Mouse (Mus musculus): ENCODE data around the gene Grem2. TPM values are rescaled to one million over a fixed set of nuclear protein-coding genes. Genes with fewer than 3 reads are reported as not detected.
A peak's percentile ranks its signal among the peaks of the same experiment; 100 is the strongest.

Gene Grem2
- total RNA-seq (2021), result 10 to 100 TPM; 22.6 to 34.6 TPM
- long read RNA-seq, experiment 1, transcript Grem2-201 (2 exons, 3,745 nt), result major isoform, 5 of 9 reads
- long read RNA-seq, experiment 1, partial matches to known transcripts, result 1 of 9 reads
- long read RNA-seq, experiment 1, other reads (novel, unspliced or antisense), result 3 of 9 reads
- long read RNA-seq, experiment 2, partial matches to known transcripts, result 0 of 9 reads
- long read RNA-seq, experiment 2, other reads (novel, unspliced or antisense), result 6 of 9 reads

GRCm38 (mm10) chr1:174921298-174921955, at the start of gene Grem2:
Grem2 (minus strand) TSS chr1:174921819.
- intact Hi-C loops (cut with DNase I; ENCODE audit: low total_unique reads), result loop anchor here (10.0 kb wide), 1 partner anchor 327 kb away; no protein-coding TSS in a partner anchor
- peak; percentile 31 for DNase-seq

- intact Hi-C loops (cut with DNase I; ENCODE audit: low total_unique reads), result no loop called here
- DNase-seq, result no peak
Observed at GRCm38 (mm10) chr1:174959837-174960236, 38.2 kb upstream of the Grem2 start.

- intact Hi-C loops (cut with DNase I; ENCODE audit: low total_unique reads), result no loop called here
- DNase-seq, result no peak
Observed at GRCm38 (mm10) chr1:174931003-174931619, 9.5 kb upstream of the Grem2 start.

- intact Hi-C loops (cut with DNase I; ENCODE audit: low total_unique reads), result loop anchor here (10.0 kb wide), 1 partner anchor 335 kb away; no protein-coding TSS in a partner anchor
- no peak for DNase-seq
Observed at GRCm38 (mm10) chr1:174929459-174930181, 8.0 kb upstream of the Grem2 start.

GRCm38 (mm10) chr1:174918949-174919348, 2.7 kb downstream of the Grem2 start:
- no peak for DNase-seq
- intact Hi-C loops (cut with DNase I; ENCODE audit: low total_unique reads), result no loop called here

- no peak for DNase-seq
- intact Hi-C loops (cut with DNase I; ENCODE audit: low total_unique reads), result no loop called here
Observed at GRCm38 (mm10) chr1:174918236-174918870, 3.3 kb downstream of the Grem2 start.

- intact Hi-C loops (cut with DNase I; ENCODE audit: low total_unique reads), result no loop called here
- no peak for DNase-seq
Observed at GRCm38 (mm10) chr1:174909834-174910233, 11.8 kb downstream of the Grem2 start.

GRCm38 (mm10) chr1:174908232-174908631, 13.4 kb downstream of the Grem2 start:
- intact Hi-C loops (cut with DNase I; ENCODE audit: low total_unique reads), result no loop called here
- DNase-seq, result no peak

- intact Hi-C loops (cut with DNase I; ENCODE audit: low total_unique reads), result no loop called here
- no peak for DNase-seq
Observed at GRCm38 (mm10) chr1:174907637-174908036, 14.0 kb downstream of the Grem2 start.

- no peak for DNase-seq
- intact Hi-C loops (cut with DNase I; ENCODE audit: low total_unique reads), result no loop called here
Observed at GRCm38 (mm10) chr1:174902755-174903154, 18.9 kb downstream of the Grem2 start.

- peak; percentile 49 for DNase-seq
- intact Hi-C loops (cut with DNase I; ENCODE audit: low total_unique reads), result no loop called here
Observed at GRCm38 (mm10) chr1:174892471-174892870, 29.1 kb downstream of the Grem2 start.

- intact Hi-C loops (cut with DNase I; ENCODE audit: low total_unique reads), result no loop called here
- DNase-seq, result peak; percentile 10
Observed at GRCm38 (mm10) chr1:174888684-174889405, 32.8 kb downstream of the Grem2 start.

- no peak for DNase-seq
- intact Hi-C loops (cut with DNase I; ENCODE audit: low total_unique reads), result no loop called here
Observed at GRCm38 (mm10) chr1:174888073-174888472, 33.5 kb downstream of the Grem2 start.

- intact Hi-C loops (cut with DNase I; ENCODE audit: low total_unique reads), result no loop called here
Observed at GRCm38 (mm10) chr1:174882496-174882895, 39.1 kb downstream of the Grem2 start.

GRCm38 (mm10) chr1:174875173-174875572, 46.4 kb downstream of the Grem2 start:
- DNase-seq, result no peak
- intact Hi-C loops (cut with DNase I; ENCODE audit: low total_unique reads), result no loop called here

More at GRCm38 (mm10) chr1:174882496-174882895, 39.1 kb downstream of the Grem2 start:
- DNase-seq, result no peak

- peak; percentile 57 for DNase-seq
Observed at GRCm38 (mm10) chr1:174860407-174861118, 61.1 kb downstream of the Grem2 start.

GRCm38 (mm10) chr1:174856188-174856587, 65.4 kb downstream of the Grem2 start:
- intact Hi-C loops (cut with DNase I; ENCODE audit: low total_unique reads), result no loop called here
- DNase-seq, result no peak

More at GRCm38 (mm10) chr1:174860407-174861118, 61.1 kb downstream of the Grem2 start:
- intact Hi-C loops (cut with DNase I; ENCODE audit: low total_unique reads), result no loop called here

GRCm38 (mm10) chr1:174844786-174845185, 76.8 kb downstream of the Grem2 start:
- intact Hi-C loops (cut with DNase I; ENCODE audit: low total_unique reads), result no loop called here
- DNase-seq, result no peak

Data from gastrocnemius, postnatal 14 days (tissue).